Mouse (Mus musculus) ZHBTc4 (cell line): ENCODE measurements at regions not wholly inside any gene's neighbourhood (a gene's known extent, or its start where the extent isn't known, plus 50 kb on each side); places are given as distances from the start of the nearest gene placed in this dataset.
A peak's percentile ranks its signal among the peaks of the same experiment; 100 is the strongest.

ENCODE experiments used
- DNase-seq: peaks from one replicate; pipeline ENCODE4 v3.0.0-alpha.2; 2011; ENCODE audit warnings: low read depth, low spot score

GRCm38 (mm10) chr1:151088535-151089125 is 93.7 kb upstream of the Gm47985 start:
- no peak for DNase-seq

GRCm38 (mm10) chr1:151092035-151092434 is 90.3 kb upstream of the Gm47985 start:
- no peak for DNase-seq

DNA sequence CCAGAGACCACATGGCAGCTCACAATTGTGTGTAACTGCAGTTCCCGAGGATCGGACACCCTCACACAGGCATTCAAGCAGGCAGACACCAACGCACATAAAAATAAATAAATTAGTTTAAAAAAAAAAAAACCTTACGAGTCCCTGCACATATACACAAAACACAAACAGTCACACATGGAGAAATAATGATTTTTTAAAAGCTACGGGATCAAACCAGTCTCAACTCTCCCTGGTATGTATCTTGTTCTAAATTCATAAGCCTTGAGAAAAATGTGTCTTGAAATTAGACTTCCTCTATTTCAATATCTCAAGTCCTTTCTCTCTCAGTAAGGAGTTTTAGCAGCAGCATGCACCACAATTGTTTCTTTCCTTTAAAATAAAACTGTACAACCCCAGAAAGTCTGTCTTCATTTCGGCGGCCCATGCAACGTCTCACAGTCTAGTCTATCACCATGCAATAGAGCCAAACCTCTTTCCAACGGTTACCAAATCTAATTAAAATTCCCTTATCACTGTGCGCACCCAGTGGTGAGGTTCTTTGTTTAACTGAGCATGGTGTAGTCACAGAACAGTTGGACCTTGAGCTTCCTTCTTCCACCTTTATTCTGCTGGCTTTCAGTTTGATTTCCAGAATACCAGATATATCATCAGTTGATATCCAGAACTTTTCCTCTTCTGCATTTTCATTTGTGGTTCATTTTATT is 86.8 kb upstream of the Gm47985 start:
- no peak for DNase-seq

DNA sequence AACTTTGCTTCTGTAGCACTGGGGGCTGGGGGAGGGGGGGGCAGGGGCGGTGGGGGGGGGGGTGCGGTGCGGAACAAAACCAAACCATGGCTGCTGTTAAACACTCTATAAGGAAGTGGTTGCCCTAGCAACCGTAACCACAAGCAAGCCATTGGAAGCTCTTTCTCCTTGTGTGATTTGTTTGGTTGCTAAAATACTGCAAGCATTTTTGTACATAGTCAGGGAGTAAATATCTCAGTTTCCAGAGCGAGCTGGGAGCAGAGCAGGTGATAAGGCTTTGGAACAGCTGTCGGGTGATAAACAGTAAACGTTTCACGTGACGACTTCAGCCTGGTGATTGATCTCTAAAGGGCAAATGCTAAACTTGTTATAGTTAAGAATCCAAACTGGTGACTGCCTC is 86.3 kb upstream of the Gm47985 start:
- no peak for DNase-seq

DNA sequence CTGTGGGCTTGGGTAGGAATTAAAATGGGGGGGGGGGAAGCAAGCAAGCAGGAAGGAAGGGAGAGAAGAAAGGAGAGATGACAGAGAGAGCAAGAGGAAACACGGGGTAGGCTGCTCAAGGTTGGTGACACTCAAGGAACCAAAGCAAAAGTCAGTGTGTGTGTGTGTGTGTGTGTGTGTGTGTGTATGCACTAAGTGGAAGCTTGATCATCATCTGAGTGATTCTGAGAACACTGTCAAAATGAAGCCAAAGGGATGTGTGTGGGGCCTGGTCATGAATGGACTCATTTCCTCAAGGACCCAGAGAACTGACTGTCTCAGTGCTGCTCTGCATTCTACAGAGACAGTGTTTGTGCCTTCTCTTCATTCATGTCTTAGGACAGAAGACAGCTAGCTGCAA is 84.8 kb upstream of the Gm47985 start:
- no peak for DNase-seq

GRCm38 (mm10) chr1:151098763-151099162 is 83.6 kb upstream of the Gm47985 start:
- DNase-seq, result no peak

- DNase-seq, result no peak
Observed at GRCm38 (mm10) chr1:151100565-151101483, 81.5 kb upstream of the Gm47985 start.

DNA sequence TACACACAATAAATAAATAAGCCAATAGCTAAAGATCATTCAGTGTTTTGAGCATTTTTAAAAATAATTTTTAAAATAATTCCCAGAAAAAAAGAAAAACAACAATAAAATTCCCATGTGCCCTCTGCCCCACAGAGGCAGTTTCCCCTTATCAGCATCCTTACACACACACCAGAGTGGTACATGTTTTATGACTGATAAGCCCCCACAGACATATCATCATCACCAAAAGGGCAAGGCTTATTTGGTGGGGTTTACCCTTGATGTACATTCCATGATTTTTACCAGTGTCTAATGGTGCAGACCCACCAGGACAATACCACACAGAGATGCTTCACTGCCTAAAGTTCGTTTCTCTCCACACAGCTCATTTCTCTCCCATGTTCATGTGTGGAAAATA is 80.8 kb upstream of the Gm47985 start:
- no peak for DNase-seq

- DNase-seq, result no peak
Observed at GRCm38 (mm10) chr1:151102061-151102460, 80.3 kb upstream of the Gm47985 start.

- peak; percentile 36 for DNase-seq
Observed at GRCm38 (mm10) chr1:151102646-151103391, 79.5 kb upstream of the Gm47985 start.

DNA sequence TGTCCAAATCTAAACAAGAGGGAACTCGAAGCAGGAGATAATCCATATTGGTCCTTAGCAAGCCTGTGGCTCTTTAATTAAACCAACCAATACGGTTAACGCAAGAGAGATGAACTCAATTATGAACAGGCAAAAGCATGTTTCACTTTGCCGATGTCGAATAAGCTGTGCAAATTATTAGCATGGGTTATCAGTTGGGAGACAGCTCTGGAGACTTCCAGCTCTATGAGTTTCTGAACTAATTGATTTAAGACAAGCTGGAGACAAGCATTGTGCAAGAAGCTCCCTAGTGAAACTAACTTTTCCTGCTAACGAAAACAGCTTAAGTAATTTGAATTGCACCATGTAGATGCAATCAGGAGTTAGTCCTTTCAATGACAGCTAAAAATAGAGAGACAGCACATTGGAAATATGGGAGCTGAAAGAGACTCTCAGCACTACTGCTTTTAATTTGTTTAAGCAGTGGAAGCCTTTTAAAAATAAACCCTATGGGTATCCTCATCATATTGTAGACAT is 78.8 kb upstream of the Gm47985 start:
- no peak for DNase-seq

GRCm38 (mm10) chr1:151104346-151104745 is 78.0 kb upstream of the Gm47985 start:
- no peak for DNase-seq

- DNase-seq, result no peak
Observed at GRCm38 (mm10) chr1:151104806-151105205, 77.5 kb upstream of the Gm47985 start.

DNA sequence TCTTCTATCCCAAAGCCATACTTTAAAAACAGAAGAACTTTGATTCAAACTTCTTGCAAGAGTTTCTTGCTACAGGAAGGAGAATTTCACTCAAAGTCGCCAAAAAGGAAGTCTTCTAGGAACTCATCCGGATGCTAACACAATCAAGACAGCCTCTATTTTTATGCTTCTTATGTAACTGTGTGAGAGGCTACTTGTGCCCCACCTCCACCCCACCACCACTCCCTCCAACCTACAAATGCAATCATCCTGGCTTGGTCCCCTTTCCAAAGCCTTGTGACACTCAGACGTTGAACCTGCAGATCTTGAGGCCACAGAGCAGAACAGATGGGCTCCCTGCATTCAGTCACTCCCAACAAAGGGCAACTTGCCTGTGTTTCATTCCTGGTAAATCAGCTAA is 77.1 kb upstream of the Gm47985 start:
- DNase-seq, result no peak

DNA sequence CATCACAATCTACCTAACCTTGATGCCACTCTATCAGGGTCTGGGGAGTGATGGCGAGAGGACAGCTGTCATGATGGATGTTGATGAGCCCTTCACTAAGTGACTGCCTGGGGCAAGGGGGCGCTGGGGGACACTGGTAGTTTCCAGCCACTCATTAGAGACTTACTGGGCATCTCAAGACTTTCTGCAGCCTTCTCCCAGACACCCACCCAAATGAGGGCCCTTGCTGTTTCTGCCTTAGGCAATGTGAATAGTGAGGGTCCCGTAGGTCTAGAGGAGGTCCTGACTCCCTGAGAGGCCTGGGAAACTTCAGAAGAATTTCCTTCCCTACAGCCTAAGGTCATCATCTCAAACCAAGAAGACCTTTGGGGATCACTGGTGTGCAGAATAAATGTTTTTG is 74.9 kb upstream of the Gm47985 start:
- DNase-seq, result no peak

DNA sequence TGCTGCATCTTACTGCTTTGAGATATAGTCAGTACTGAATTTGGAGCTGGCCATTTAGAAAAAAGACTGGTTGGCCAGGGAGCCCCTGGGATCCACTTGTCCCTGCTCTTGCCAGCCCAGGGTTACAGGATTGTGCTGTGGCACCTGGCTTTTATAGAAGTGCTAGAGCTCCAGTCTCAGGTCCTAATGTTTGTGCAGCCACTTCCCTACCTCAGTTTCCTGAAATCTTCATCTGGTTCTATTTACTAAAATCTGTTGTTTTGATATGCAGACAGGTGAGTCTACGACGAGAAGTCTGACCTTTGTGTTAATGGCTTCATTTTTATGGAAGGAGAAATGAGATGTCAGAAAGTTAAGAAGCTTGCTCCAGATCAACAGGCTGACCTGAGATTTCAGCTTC is 73.0 kb upstream of the Gm47985 start:
- DNase-seq, result no peak

GRCm38 (mm10) chr1:151110412-151110811 is 71.9 kb upstream of the Gm47985 start:
- peak; percentile 54 for DNase-seq

GRCm38 (mm10) chr1:151111683-151112082 is 70.7 kb upstream of the Gm47985 start:
- DNase-seq, result no peak

- DNase-seq, result no peak
Observed at GRCm38 (mm10) chr1:151112390-151112789, 69.9 kb upstream of the Gm47985 start.

DNA sequence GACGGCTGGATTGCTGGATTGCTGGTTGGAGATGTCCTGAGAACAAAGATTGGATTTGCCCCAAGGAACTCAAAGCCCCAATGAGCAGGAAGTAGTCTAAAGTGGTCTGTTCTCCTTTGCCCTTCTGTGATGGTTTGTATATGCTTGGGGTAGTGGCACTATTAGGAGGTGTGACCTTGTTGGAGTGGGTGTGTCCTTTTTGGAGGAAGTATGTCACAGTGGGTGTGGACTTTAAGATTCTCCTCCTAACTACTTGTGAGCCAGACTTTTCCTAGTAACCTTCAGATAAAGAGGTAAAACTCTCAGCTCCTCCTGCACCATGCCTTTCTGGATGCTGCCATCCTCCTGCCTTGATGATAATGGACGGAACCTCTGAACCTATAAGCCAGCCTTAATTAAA is 69.1 kb upstream of the Gm47985 start:
- peak; percentile 58 for DNase-seq

DNA sequence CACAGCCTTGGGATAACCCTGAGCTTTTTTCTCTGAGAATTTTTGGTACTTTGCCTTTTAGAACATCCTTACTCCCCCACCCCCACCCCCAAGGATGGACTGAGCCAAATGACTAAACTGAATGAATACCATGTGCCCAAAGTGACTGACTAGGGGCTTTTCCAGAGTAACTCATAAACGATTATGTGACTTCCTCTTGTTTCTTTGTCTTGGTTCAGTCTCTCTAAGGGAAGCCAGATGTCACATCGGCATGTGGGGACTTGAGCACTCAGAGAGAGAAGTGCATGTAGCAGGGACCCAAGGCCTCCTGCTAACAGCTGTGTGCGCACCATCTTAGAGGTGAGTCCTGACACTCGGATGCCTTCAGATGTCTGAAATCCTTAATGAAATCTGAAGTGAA is 63.8 kb upstream of the Gm47985 start:
- no peak for DNase-seq

GRCm38 (mm10) chr1:151118982-151119381 is 63.4 kb upstream of the Gm47985 start:
- no peak for DNase-seq
